Mouse (Mus musculus) left cerebral cortex, adult 2 months (tissue): ENCODE measurements around the gene Syt14. TPM values are rescaled to one million over a fixed set of nuclear protein-coding genes. Genes with fewer than 3 reads are reported as not detected.

Source experiments
- DNase-seq, 2 experiments: peaks; one replicate each; pipeline ENCODE4 v3.0.0; 2021 to 2022; ENCODE audit warnings: low spot score in 2 of 2, mixed read lengths in 1 of 2; ENCODE audit errors: extremely low spot score in 1 of 2
- H3K27ac ChIP-seq: fragments of 200-600 bp; 2 replicates; pipeline ENCODE4 v1.8.1; 2022
- H3K4me3 ChIP-seq: fragments of 200-600 bp; 2 replicates; pipeline ENCODE4 v1.8.1; 2022
- CTCF ChIP-seq: fragments of 200-600 bp; IDR thresholded peaks from 2 replicates; pipeline ENCODE4 v1.8.1; 2022; ENCODE audit warnings: antibody characterized with exemption, mild to moderate bottlenecking, moderate library complexity
- intact Hi-C: fragments of 180-260 bp; cut with DNase I; formaldehyde crosslinking; loops from one replicate; pipeline ENCODE4 v1.15.1; 2025
- total RNA-seq, 2 experiments: library from RNA; stranded (reverse); gene quantifications; 2 replicates each; pipeline ENCODE4 v1.2.3; 2021

Gene Syt14
- total RNA-seq, 2 experiments from 2014 or later = 27.5 to 28.2 TPM

DNA sequence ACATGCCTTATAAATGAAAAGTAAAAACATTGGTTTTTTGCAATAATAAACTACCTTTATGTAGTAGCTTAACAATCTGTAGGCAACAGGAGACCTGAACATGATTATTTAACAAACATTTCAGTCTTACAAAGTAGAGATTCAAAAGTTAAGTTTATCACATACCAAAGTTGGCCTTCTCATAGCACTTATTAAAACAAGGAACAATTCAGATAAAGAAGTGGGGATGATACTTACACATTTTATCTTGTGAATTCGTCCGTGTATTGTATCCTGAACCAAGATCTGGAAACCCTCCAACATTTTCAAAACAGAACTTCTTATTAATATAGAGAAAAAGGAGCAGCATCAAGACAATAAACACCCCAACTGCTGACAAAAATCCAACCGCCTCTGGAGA is 49.1 kb downstream of the Syt14 start:
- DNase-seq = no peak
- Histone ChIP-seq H3K27ac (no peak overlapping the region), H3K4me3 (no peak overlapping the region)
- intact Hi-C loops = no loop called here
- no peak for TF ChIP-seq CTCF

DNA sequence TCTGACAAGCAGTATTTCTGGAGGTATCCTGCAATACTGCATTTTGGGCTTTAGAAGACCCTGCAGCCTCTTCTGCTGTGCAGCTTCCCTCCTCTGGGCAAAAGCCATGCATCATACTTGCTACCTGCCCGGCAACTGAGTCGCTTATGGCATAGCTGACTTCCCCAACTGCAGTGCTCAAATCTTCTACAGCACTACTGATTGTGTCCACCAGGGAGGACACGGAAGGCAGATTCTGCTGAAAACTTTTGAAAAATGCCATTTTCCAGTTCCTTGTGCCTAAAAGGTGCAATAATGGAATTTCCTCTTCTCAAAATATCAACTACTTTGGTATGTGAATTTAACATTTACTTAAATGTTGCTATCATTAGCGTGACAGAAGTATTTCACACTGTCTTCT is 51.2 kb downstream of the Syt14 start:
- DNase-seq = no peak
- H3K4me3 ChIP-seq = no peak overlapping the region
- peak; percentile 24 for TF ChIP-seq CTCF
- intact Hi-C loops = no loop called here
- no peak overlapping the region for H3K27ac ChIP-seq

DNA sequence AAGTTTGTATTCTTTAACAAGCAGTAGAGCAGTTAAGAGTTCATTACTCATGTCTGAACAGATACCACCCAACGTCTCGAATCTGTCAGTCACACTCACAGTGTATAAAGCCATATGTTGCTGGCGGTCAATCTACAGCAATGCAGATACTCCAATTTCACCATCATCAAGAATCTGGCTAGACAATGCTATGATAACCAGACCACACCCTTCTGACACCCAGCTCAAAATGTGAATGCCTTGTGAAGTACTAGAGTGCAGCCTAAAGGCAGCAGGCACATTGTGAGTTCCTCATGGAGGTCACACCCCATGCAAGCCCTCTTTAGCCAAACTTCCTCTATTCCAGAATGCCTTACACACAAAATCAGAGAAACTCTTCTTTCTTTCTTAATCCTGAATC is 53.9 kb downstream of the Syt14 start:
- no peak overlapping the region for H3K4me3 ChIP-seq
- no peak for DNase-seq
- intact Hi-C loops = no loop called here
- no peak overlapping the region for H3K27ac ChIP-seq
- TF ChIP-seq CTCF = no peak

DNA sequence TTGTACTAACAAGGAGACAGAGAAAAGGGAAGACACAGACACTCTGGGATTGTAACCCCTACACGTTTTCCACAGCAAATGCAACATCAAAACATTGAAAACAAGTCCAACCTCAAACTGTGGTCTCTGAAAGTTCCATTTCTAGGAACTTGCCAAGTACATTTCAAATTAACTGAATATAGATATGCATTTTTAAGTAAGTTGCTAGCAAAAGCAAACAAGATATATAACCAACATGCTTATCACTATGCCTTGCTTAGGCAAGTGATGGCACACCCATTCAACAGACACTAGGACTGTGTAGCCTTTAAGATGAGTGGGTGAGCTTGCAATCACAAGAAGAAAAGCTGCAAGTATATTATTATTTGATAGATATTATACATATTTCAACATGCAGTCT is 54.5 kb downstream of the Syt14 start:
- intact Hi-C loops = no loop called here
- no peak overlapping the region for H3K4me3 ChIP-seq
- DNase-seq = no peak
- TF ChIP-seq CTCF = no peak
- no peak overlapping the region for H3K27ac ChIP-seq

DNA sequence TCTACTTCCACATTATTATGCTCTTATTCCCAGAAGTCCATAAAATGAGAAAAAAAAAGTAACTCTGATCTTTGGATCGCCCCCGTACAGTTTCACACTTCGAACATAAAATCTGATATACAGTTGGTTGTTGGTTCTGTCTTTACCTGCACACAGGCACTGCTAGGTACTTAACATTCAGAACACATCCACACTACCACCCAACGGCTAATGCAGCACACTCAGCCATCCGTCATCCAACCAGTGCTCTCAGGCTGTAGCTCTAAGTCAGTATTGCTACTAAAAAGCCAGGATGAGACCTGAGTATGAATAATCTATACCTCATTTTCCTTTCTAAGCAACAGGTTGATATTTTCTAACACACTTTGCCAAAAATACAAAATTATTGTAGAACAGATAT is 73.3 kb downstream of the Syt14 start:
- H3K27ac ChIP-seq = no peak overlapping the region
- intact Hi-C loops = no loop called here
- DNase-seq = no peak
- TF ChIP-seq CTCF = no peak
- no peak overlapping the region for H3K4me3 ChIP-seq

DNA sequence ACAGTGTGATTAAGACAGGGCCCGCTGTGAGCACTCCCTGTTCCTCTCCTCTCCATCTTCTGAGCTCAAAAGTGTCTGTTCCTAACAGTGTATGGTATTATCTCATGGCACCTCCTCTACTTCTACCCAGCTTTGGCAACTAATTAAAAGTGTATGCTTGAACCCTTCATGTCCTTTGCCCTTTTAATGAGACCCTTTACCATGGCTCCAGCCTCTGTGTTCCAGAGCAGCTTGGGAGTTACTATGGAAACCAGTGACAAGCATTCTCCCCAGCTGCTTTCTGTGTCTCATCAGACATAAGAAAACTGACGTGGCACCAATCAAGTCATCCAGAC is 87.8 kb downstream of the Syt14 start:
- Histone ChIP-seq H3K4me3 (no peak overlapping the region), H3K27ac (no peak overlapping the region)
- intact Hi-C loops = no loop called here
- no peak for DNase-seq
- no peak for TF ChIP-seq CTCF

DNA sequence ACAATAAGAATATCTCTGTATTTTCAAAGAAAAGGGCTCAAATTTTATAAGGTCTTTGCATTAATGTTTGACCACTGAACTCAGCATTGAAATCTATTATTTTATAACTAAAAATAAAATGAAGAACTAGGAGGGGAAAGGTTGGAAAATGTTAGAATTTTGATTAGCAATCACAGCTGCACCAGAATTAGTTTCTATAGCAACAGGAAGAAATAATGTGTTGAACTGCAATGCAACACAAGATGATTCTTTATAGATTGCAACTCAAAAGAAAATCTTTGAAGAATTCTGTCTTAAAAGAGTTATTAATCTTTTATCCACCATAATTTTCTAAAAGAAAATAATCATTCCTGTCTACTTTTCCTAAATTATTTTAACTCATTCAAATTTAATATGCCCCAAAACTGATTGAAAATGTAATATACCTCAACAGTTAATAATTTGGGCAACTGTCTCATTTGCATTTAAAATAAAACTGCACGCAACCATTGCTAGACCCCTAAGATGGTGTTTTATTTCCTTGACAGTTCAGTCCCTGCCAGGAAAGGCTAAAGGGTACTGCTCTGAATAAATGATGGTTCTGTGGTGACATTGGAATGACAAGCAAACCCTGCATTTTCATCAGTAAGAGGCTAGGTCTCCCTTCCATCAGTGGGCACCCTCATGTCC is 88.3 kb downstream of the Syt14 start:
- no peak for DNase-seq
- intact Hi-C loops = no loop called here
- H3K27ac ChIP-seq = no peak overlapping the region
- TF ChIP-seq CTCF = no peak
- H3K4me3 ChIP-seq = no peak overlapping the region

DNA sequence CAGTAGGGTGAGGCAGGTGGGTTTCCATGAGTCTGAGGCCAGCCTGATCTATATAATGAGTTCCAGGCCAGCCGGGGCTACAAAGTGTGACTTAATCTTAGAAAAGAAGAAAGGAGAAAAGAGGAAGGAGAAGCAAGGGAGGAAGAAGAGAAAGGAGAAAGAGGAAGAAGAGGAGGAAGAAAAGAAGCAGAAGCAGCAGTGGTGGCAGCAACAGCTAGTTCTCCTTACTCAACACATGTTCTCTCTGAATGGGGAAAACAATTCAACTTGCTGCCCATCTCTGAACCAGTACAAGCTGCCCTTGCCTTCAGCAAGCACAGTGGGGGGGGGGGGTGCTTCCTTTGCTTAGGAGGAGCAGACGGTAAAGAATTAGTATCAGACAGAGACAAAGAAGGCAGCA is 96.5 kb downstream of the Syt14 start:
- no peak for DNase-seq
- intact Hi-C loops = no loop called here
- no peak for TF ChIP-seq CTCF
- Histone ChIP-seq H3K4me3 (no peak overlapping the region), H3K27ac (no peak overlapping the region)

DNA sequence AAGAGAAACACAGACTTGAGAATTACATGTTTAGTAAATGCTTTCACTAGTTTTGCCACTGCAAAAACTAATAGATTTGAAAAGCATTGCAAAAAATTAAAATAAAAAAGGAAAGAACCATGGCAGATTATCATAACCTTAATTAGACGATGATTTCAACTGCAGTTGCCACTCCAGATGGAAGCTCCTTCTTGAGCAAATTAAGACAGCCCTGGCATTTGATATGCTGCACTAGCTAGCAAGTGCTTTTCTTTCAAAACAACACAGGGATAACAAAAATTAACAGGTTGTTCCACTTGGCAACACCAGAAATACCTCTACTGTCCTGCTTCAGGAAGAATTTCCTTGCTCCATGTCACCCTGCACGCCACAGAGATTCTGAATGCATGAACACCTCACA is 97.6 kb downstream of the Syt14 start:
- DNase-seq = no peak
- intact Hi-C loops = no loop called here
- no peak overlapping the region for H3K4me3 ChIP-seq
- TF ChIP-seq CTCF = no peak
- H3K27ac ChIP-seq = no peak overlapping the region

DNA sequence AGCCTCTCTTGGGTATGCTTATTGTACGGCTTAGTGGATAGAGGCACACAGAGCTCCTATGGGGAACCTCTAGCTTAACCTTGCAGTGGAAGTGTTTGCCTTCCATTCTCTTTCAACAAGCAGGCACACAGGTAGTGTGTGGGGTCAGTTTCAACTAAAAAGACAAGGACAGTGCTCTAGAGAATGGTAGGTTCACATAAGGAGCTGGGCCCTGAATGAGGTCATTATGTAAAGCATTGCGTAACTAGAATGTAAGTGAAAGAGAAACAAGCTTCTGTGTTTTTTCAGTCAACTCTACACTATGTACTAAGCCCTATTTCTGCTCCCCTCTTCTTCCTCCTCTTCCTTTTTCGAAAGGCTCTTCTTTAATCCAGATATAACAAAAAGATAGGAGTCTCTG is 103.8 kb downstream of the Syt14 start:
- no peak for DNase-seq
- no peak for TF ChIP-seq CTCF
- intact Hi-C loops = no loop called here
- Histone ChIP-seq H3K4me3 (no peak overlapping the region), H3K27ac (0 out of 2 replicates have a peak overlapping the region, but pooled peaks have one; percentile 24)

DNA sequence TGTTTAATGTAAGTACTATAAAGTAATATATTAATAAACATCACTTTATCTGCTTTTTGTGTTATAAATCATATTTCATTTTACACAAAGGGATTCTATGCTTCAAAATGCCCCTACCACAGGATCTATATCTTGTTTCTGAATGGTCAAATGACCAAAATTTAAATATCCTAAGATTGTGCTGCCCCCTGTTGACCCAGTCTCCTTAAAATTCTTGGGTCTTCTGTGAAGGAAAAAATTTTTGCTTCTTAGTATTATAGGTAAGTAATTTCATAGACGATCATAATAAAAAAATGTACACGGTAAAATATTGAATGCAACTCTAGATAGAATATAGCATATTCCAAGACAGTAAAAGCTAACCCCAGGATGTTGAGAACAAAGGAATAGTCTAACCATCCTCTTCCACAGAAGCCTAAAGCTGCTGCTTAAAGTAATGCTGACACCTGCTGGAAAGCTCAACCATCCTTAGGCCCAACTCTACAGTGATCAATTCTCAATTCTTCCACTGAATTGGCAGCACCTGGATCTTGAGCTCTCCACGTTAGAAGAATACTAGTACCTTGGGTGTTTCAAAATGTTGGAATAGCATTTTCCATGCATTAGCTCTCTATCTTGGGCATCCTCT is 123.4 kb downstream of the Syt14 start:
- peak; percentile 39 for TF ChIP-seq CTCF
- H3K27ac ChIP-seq = no peak overlapping the region

DNA sequence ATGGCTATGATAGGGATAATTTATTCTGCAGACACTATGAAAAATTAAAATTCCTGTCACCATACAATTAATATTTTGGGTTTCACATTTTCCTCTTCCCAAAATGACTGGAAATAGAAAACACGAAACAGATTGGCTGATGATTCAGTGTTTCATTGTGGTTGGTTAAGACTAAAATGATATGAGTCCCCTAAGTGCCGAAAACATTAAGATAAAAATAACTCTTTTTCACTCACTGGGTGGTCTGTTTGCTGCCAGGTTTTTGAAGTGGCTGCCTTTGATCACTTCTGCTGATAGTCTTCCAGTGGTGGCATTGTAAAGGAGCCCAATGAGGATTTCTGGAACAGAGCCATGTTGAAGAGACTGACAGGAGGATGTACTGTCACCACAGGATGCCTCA is 134.1 kb downstream of the Syt14 start:
- Histone ChIP-seq H3K27ac (no peak overlapping the region), H3K4me3 (no peak overlapping the region)
- intact Hi-C loops = loop anchor here (10.0 kb wide), 1 partner anchor 223 kb away; no protein-coding TSS in a partner anchor
- DNase-seq = no peak
- TF ChIP-seq CTCF = no peak

More for the DNA sequence above, 123.4 kb downstream of the Syt14 start:
- H3K4me3 ChIP-seq = no peak overlapping the region
- no peak for DNase-seq
- intact Hi-C loops = loop anchor here (2.0 to 5.0 kb wide), 2 partner anchors 127 to 185 kb away; no protein-coding TSS in a partner anchor

DNA sequence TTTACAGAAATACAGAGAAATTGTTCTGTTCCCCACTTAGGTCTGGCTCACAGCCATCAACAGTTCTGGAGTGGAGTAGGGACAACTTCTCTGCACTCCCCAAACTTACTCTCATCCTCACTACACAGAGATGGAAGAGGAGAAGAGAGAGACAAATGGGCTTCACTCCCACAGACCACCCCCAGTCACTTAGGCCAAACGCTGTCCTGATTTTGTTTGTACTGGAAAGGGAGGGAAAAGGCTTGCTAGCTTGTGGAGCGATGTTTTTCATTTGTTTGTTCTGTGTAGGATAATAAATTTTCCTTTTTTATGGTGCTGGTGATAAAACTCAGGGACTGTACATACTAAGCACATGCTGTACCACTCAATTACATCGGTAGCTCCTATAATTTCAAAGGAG is 134.7 kb downstream of the Syt14 start:
- intact Hi-C loops = loop anchor here (10.0 kb wide), 1 partner anchor 224 kb away; no protein-coding TSS in a partner anchor
- DNase-seq = no peak
- H3K27ac ChIP-seq = no peak overlapping the region
- no peak for TF ChIP-seq CTCF
- H3K4me3 ChIP-seq = no peak overlapping the region
